Mouse (Mus musculus): ENCODE measurements around the gene Sash1. TPM values are rescaled to one million over a fixed set of nuclear protein-coding genes. Genes with fewer than 3 reads are reported as not detected.

Sash1 gene
- total and polyA plus RNA-seq, 3 experiments: 0.09 to 0.59 (median 0.24) TPM

GRCm38 (mm10) chr10:8860655-8861054 is 25.2 kb downstream of the Sash1 start:
- dilution Hi-C loops (cut with MboI; ENCODE audit: extremely low pct_ligation_motif_present, extremely low pct_unique_long_range_greater_than_20kb, low sequenced_read_pairs) (no loop called here), in situ Hi-C loops (cut with MboI; ENCODE audit: low pct_ligation_motif_present, low pct_unique_long_range_greater_than_20kb, low sequenced_read_pairs) (no loop called here)
- H3K4me1 ChIP-seq (ENCODE audit: control insufficient read depth in 1 of 2, insufficient read depth in 2 of 2): peaks cover 4 to 27% of the 10 kb centered on the region in 2 experiments; a peak in 3 of 4 replicates
- H3K79me2 ChIP-seq (replicated peaks; ENCODE audit: control insufficient read depth, extremely low read depth, insufficient read depth, poor library complexity, severe bottlenecking): no peaks in the 10 kb centered on the region
- DNase-seq (ENCODE audit: extremely low read depth): no peak
- TF ChIP-seq ZNF384 (IDR thresholded peaks at IDR 0.05; ENCODE audit: low read depth, low read length) (no peak), UBTF (IDR thresholded peaks at IDR 0.05; ENCODE audit: low read depth, low read length) (no peak), GABPA (IDR thresholded peaks at IDR 0.05; ENCODE audit: insufficient replicate concordance, low read depth, low read length) (no peak), MAZ (IDR thresholded peaks at IDR 0.05; ENCODE audit: low read depth, low read length) (no peak), NELFE (IDR thresholded peaks at IDR 0.05; ENCODE audit: low read depth, low read length) (no peak), PAX5 (IDR thresholded peaks at IDR 0.05; ENCODE audit: low read length) (no peak), BHLHE40 (IDR thresholded peaks at IDR 0.05; ENCODE audit: low read depth, low read length) (peak; percentile 67), POLR2AphosphoS2 (IDR thresholded peaks at IDR 0.05; ENCODE audit: low read depth, low read length) (no peak), USF1 (IDR thresholded peaks at IDR 0.05; ENCODE audit: low read depth, low read length) (peak; percentile 79), USF2 (conservative IDR thresholded peaks at IDR 0.05; ENCODE audit: low read depth, low read length) (peak; percentile 74)
- H3K27me3 ChIP-seq (replicated peaks): no peaks in the 10 kb centered on the region
- H3K9me3 ChIP-seq (replicated peaks; ENCODE audit: low read length): no peaks in the 10 kb centered on the region
- no peak overlapping the region for H3K4me3 ChIP-seq (replicated peaks in 1 of 3; ENCODE audit: low read depth in 2 of 3, low read length in 2 of 3, poor library complexity in 1 of 3)
- no peak overlapping the region for H3K9ac ChIP-seq (ENCODE audit: insufficient read depth, low read depth)
- peak overlapping the region; percentile 45 for H3K4me2 ChIP-seq (ENCODE audit: insufficient read depth, low read depth, poor library complexity, severe bottlenecking)
- no peak overlapping the region for H3K27ac ChIP-seq (ENCODE audit: insufficient read depth, low read depth)
- H3K36me3 ChIP-seq (replicated peaks in 1 of 2; ENCODE audit: control insufficient read depth in 1 of 2, insufficient read depth in 1 of 2, low read length in 1 of 2): no peaks in the 10 kb centered on the region

- H3K9ac ChIP-seq (ENCODE audit: insufficient read depth, low read depth): no peak overlapping the region
- no peak overlapping the region for H3K27ac ChIP-seq (ENCODE audit: insufficient read depth, low read depth)
- in situ Hi-C loops (cut with MboI; ENCODE audit: low pct_ligation_motif_present, low pct_unique_long_range_greater_than_20kb, low sequenced_read_pairs): no loop called here
- H3K9me3 ChIP-seq (replicated peaks; ENCODE audit: low read length): no peaks in the 10 kb centered on the region
- dilution Hi-C loops (cut with MboI; ENCODE audit: extremely low pct_ligation_motif_present, extremely low pct_unique_long_range_greater_than_20kb, low sequenced_read_pairs): no loop called here
- peaks cover 4 to 27% of the 10 kb centered on the region in 2 experiments; a peak in 3 of 4 replicates for H3K4me1 ChIP-seq (ENCODE audit: control insufficient read depth in 1 of 2, insufficient read depth in 2 of 2)
- TF ChIP-seq EP300 (IDR thresholded peaks at IDR 0.05; ENCODE audit: low read length) (0 out of 2 replicates have a peak, but pooled peaks have one; percentile 16), TBP (conservative IDR thresholded peaks at IDR 0.05; ENCODE audit: low read depth, low read length) (peak; percentile 54; the same call in 1 of the 2 replicates), USF2 (conservative IDR thresholded peaks at IDR 0.05; ENCODE audit: low read depth, low read length) (no peak), SMC3 (IDR thresholded peaks at IDR 0.05; ENCODE audit: low read depth, low read length) (no peak), IRF4 (IDR thresholded peaks at IDR 0.05; ENCODE audit: low read depth, low read length) (peak; percentile 36; the same call in 1 of the 2 replicates), KAT2A (IDR thresholded peaks at IDR 0.05; ENCODE audit: insufficient replicate concordance, low read length) (no peak)
- DNase-seq (ENCODE audit: extremely low read depth): peak; percentile 29
- no peaks in the 10 kb centered on the region for H3K27me3 ChIP-seq (replicated peaks)
- no peak overlapping the region for H3K4me3 ChIP-seq (replicated peaks in 1 of 3; ENCODE audit: low read depth in 2 of 3, low read length in 2 of 3, poor library complexity in 1 of 3)
- H3K79me2 ChIP-seq (replicated peaks; ENCODE audit: control insufficient read depth, extremely low read depth, insufficient read depth, poor library complexity, severe bottlenecking): no peaks in the 10 kb centered on the region
- H3K4me2 ChIP-seq (ENCODE audit: insufficient read depth, low read depth, poor library complexity, severe bottlenecking): no peak overlapping the region
- H3K36me3 ChIP-seq (replicated peaks in 1 of 2; ENCODE audit: control insufficient read depth in 1 of 2, insufficient read depth in 1 of 2, low read length in 1 of 2): no peaks in the 10 kb centered on the region
Observed at GRCm38 (mm10) chr10:8858718-8859117, 27.2 kb downstream of the Sash1 start.

Data from CH12.LX (cell line).